Mouse (Mus musculus) kidney, embryonic 14.5 days (tissue): ENCODE measurements around the gene Ccdc186. TPM values are rescaled to one million over a fixed set of nuclear protein-coding genes. Genes with fewer than 3 reads are reported as not detected.

ENCODE experiments used
- ATAC-seq: fragments of 200-750 bp; cut with Nextera tagmentation; 2 replicates; pipeline ENCODE4 v1.8.0; 2017; ENCODE audit warnings: moderate number of reproducible peaks, mild to moderate bottlenecking, moderate TSS enrichment, moderate library complexity; ENCODE audit not compliant: low FRiP score, low TSS enrichment
- H3K27ac ChIP-seq: fragments of 300-500 bp; sonication (generic); 2 replicates; pipeline ENCODE4 v1.5.1; 2014; ENCODE audit warnings: low read depth, mild to moderate bottlenecking, low read length, moderate library complexity, mixed read lengths
- H3K27me3 ChIP-seq: fragments of 300-500 bp; sonication (generic); 2 replicates; pipeline ENCODE4 v1.6.1; 2014; ENCODE audit warnings: mild to moderate bottlenecking, low read length; ENCODE audit not compliant: control insufficient read depth, insufficient read depth
- H3K36me3 ChIP-seq: fragments of 300-500 bp; sonication (generic); 2 replicates; pipeline ENCODE4 v1.6.1; 2014; ENCODE audit warnings: low read length, mixed read lengths; ENCODE audit not compliant: control insufficient read depth, insufficient read depth
- H3K4me1 ChIP-seq: fragments of 300-500 bp; sonication (generic); 2 replicates; pipeline ENCODE4 v1.6.1; 2014; ENCODE audit warnings: low read length, mixed read lengths; ENCODE audit not compliant: control insufficient read depth, insufficient read depth
- H3K4me2 ChIP-seq: fragments of 300-500 bp; sonication (generic); replicated peaks from 2 replicates; pipeline ENCODE4 v1.6.1; 2014; ENCODE audit warnings: low read depth, mild to moderate bottlenecking, low read length
- H3K4me3 ChIP-seq: fragments of 300-500 bp; sonication (generic); 2 replicates; pipeline ENCODE4 v1.5.1; 2014; ENCODE audit warnings: mild to moderate bottlenecking, low read length
- H3K9ac ChIP-seq: fragments of 300-500 bp; sonication (generic); 2 replicates; pipeline ENCODE4 v1.6.1; 2014; ENCODE audit warnings: low read depth, mild to moderate bottlenecking, low read length, moderate library complexity
- H3K9me3 ChIP-seq: fragments of 300-500 bp; sonication (generic); 2 replicates; pipeline ENCODE4 v1.6.1; 2016; ENCODE audit warnings: low read length; ENCODE audit not compliant: control insufficient read depth
- WGBS: fragments of 180-500 bp; shearing (Covaris S2); extraction: QIAGEN DNeasy Blood & Tissue Kit; methylation state at CpG from one replicate; pipeline ENCODE4 v1.1.7; 2014; 5-methylcytosine and 5-hydroxymethylcytosine counted together
- polyA plus RNA-seq: library from polyadenylated mRNA; unstranded; fragments of >200 nt; fragmentation: Nextera tagmentation; extraction: Ambion mirVana; gene quantifications from 2 replicates; pipeline ENCODE4 v1.2.1, GENCODE M21; 2014

The Ccdc186 gene
- polyA plus RNA-seq, 1 experiment from 2014 or later, result 22.9 TPM

DNA sequence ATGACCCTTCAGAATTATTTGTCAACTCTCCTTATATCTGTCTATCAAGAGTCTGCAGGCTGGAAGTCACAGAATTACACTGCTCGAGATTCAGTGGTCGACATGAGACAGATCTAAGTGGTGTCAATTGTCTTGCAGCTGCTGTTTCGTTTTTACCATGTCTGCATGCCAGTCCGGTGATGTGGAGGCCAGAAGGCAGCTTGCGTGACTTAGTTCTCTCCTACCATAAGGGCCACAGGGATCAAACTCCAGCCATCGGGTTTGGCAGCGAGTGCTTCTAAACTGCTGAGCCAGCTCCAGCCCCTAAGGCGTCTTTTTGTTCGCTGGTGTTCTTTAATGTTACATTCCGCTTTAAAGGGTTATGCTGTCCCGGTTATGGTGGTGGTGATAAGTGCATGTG lies 6.3 kb upstream of the Ccdc186 start:
- Histone ChIP-seq H3K4me1 (0 out of 2 replicates have a peak, but pooled peaks cover 3% of the 10 kb centered on the region), H3K9me3 (no peaks in the 10 kb centered on the region), H3K4me2 (no peak overlapping the region), H3K36me3 (no peaks in the 10 kb centered on the region), H3K27me3 (no peaks in the 10 kb centered on the region; the same call in 1 of the 2 replicates), H3K27ac (no peak overlapping the region), H3K9ac (no peak overlapping the region), H3K4me3 (no peak overlapping the region)
- ATAC-seq, result no peak
- WGBS, result 72% methylated on average over 11 of the region's 11 CpGs

DNA sequence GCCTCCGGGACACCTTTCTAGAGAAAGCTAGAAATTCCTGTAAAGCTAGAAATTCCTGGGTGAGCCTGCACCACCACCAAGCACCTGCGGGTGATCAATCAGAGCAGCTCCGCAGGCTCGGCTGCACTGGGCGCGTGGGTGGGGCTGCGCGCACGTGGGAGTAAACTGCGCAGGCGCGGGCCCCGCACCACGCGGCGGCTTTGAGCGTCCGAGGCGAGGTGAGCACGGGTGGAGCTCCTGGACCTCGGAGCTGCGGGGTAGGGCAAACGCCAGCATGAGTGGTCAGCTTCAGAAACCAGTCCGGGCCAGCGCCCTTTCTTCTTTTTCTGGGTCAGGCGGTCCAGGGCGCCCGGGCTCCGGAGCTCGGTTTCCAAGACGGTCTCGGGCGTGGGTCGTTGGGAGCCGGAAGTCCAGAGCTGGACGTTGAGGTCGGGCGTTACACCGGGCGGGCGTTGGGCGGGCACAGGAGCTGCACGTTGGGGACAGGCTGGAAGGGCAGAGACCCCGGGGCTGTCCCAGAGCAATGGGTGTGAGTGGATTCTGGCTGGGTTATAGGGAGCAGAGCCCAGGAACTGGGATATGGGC lies 4.1 kb upstream of the Ccdc186 start, which contains the start of gene Tdrd1:
TSS of gene Tdrd1 (plus strand) at position 163 of the 585 bp plus-strand sequence.
- Histone ChIP-seq H3K4me3 (peak within 1 kb of the TSS; percentile 9; the same call in 1 of the 2 replicates), H3K9me3 (no peaks in the 10 kb centered on the region), H3K9ac (no peak within 1 kb of the TSS), H3K36me3 (no peaks in the 10 kb centered on the region), H3K27ac (no peak within 1 kb of the TSS), H3K4me2 (peak within 1 kb of the TSS; percentile 23), H3K4me1 (peaks cover 5% of the 10 kb centered on the region; the same call in 1 of the 2 replicates), H3K27me3 (no peaks in the 10 kb centered on the region; the same call in 1 of the 2 replicates)
- 63% methylated on average over 44 of the region's 44 CpGs for WGBS
- no peak for ATAC-seq

DNA sequence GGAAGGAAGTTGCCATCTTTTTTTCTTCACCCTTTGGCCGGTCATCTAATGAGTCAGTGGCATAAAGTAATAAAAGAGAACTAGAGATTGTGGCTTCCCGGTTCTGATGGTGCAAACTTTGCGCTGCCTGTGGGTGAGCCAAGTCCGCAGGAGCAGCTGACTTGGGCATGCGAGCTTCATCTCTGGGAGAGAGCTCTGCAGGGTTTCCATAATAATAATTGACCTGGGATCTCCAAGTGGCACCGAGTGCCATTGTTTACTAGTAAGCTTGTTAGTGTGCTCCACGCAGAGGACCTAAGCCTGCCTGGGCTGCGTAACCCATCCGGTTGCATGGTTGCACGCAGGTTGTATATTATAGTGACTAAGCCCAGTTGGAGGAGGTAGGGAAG lies 452 bp upstream of the Ccdc186 start:
- Histone ChIP-seq H3K9ac (peak overlapping the region; percentile 45; the same call in 1 of the 2 replicates), H3K27ac (no peak overlapping the region)

DNA sequence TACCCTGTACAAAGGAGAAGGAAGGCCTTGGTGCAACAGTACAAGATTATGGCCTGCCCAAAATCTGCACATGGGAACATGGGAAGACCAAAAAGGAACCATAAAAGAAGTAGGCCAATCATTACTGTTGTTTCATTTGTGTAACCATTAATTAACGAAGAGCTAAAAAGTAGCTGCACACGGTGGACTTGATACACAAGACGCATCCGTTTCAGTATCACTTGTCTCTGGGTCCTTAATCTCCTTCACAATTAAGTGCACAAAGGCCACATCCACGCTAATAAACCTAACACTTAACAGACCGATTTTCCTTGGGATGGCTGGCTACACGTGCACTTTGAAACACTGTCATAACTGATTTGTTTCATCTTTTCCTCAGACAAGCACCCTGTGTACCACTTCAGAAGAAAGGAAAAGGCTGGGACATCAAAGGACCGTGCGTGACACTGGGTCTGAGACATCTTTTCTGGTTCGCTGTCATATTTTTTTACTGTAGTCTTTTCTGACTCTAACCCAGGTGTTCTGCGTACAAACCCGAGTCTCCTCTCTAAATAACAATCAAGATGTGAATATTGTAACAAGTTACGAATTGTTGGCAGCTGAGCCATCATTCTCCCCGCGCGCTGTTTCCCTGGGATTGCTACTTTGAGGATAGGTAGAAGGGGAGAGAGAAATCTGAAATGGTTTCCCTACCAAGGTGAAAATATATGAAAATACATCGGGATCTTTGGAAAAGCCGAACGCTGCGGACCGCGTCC lies 771 bp downstream of the Ccdc186 start:
- Histone ChIP-seq H3K4me2 (peak overlapping the region; percentile 63), H3K27me3 (no peaks in the 10 kb centered on the region; the same call in 1 of the 2 replicates), H3K4me3 (peak overlapping the region; percentile 100), H3K9me3 (no peaks in the 10 kb centered on the region), H3K27ac (peak overlapping the region; percentile 69; the same call in 1 of the 2 replicates), H3K9ac (peak overlapping the region; percentile 91), H3K4me1 (peaks cover 39% of the 10 kb centered on the region), H3K36me3 (no peaks in the 10 kb centered on the region)
- WGBS, result 5% methylated on average over 22 of the region's 22 CpGs
- ATAC-seq, result no peak

More for the DNA sequence above, 452 bp upstream of the Ccdc186 start:
- Histone ChIP-seq H3K4me2 (peak overlapping the region; percentile 63), H3K4me1 (peaks cover 31% of the 10 kb centered on the region), H3K4me3 (peak overlapping the region; percentile 100), H3K36me3 (no peaks in the 10 kb centered on the region), H3K9me3 (no peaks in the 10 kb centered on the region), H3K27me3 (no peaks in the 10 kb centered on the region; the same call in 1 of the 2 replicates)
- 20% methylated on average over 10 of the region's 10 CpGs for WGBS
- ATAC-seq, result peak; percentile 56

DNA sequence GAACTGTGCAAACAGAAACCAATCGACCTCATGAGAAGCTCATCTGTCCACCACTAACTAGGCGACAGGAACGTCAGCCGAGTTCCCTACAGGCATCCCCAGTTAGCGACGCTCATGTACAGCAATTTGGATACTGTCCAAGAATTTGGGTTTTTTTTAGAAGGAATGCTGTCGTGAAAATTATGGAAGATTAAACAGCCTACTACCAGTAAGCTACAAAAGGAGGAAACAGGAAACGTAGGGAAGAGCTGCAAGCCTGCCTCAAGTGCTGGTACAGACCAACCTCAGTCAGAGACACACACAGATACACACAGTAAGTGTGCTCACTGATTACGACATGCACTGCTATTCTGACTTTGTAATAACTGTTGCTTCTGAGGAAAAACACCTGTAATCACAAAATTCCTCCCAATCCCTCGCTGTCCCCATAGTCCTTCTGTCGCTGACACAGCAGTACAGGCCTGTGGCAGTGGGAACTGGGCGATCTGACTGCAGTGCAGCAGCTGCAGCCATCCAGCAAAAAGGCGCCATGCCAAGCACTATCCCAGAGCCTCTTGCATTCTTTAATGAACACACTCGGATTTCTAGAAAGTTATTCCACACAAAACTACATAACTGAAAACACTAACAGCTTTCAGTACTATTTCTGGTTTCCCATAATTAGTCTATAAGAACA lies 4.0 kb downstream of the Ccdc186 start:
- ATAC-seq, result no peak
- peak overlapping the region; percentile 12; the same call in 1 of the 2 replicates for H3K4me2 ChIP-seq
- H3K36me3 ChIP-seq, result peaks cover 7% of the 10 kb centered on the region; the same call in 1 of the 2 replicates
- WGBS, result 48% methylated on average over 14 of the region's 14 CpGs
- peaks cover 38% of the 10 kb centered on the region for H3K4me1 ChIP-seq
- no peak overlapping the region for H3K4me3 ChIP-seq
- H3K9ac ChIP-seq, result 0 out of 2 replicates have a peak overlapping the region, but pooled peaks have one; percentile 12
- H3K27me3 ChIP-seq, result no peaks in the 10 kb centered on the region
- H3K27ac ChIP-seq, result no peak overlapping the region
- H3K9me3 ChIP-seq, result no peaks in the 10 kb centered on the region

DNA sequence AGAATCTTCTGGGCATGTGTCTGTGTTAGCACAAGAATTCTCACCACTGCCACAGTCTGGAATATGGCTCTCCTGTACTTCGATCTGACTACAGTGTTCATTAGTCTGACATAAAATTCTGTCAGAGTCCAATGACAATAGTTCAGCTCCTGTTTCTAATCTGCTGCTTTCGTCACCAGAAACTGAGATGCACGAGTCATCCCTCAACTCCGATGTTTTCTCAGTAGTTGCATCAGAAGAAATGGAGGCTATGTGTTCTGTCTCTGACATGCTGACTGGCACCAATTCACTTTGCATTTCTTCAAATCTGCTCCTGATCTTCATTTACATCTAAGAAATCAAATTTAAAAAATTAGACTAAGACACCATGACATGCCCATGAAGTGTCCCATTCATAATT lies 8.6 kb downstream of the Ccdc186 start:
- no peak for ATAC-seq
- Histone ChIP-seq H3K27ac (no peak overlapping the region), H3K36me3 (peaks cover 27% of the 10 kb centered on the region), H3K4me2 (no peak overlapping the region), H3K4me3 (no peak overlapping the region), H3K9me3 (no peaks in the 10 kb centered on the region), H3K9ac (no peak overlapping the region), H3K4me1 (peaks cover 18% of the 10 kb centered on the region; the same call in 1 of the 2 replicates), H3K27me3 (no peaks in the 10 kb centered on the region)
- 86% methylated on average over 4 of the region's 4 CpGs for WGBS

DNA sequence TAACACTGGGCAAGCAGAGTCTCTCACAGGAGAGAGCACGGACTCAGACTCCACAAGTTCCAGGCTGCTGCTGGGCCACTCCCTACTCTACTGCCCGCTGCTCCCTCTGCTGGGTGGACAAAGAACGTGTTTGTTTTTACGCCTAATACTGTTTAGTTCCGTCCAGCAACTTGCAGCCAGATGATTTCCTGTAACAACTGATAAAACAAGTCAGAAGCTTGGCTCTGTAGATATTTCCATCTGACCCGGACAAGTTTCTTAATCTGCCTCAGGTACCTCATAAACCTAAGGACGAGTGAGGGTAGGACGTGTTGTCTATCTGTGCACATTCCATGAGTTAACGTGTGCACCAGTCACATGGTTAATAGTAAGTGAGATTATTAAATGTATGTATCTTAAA lies 10.4 kb downstream of the Ccdc186 start:
- 44% methylated on average over 9 of the region's 9 CpGs for WGBS
- no peak overlapping the region for H3K27ac ChIP-seq
- H3K4me1 ChIP-seq, result peaks cover 5% of the 10 kb centered on the region; the same call in 1 of the 2 replicates
- ATAC-seq, result peak; percentile 43; the same call in 1 of the 2 replicates
- no peak overlapping the region for H3K9ac ChIP-seq
- H3K36me3 ChIP-seq, result peaks cover 45% of the 10 kb centered on the region
- H3K9me3 ChIP-seq, result no peaks in the 10 kb centered on the region
- no peaks in the 10 kb centered on the region for H3K27me3 ChIP-seq
- no peak overlapping the region for H3K4me2 ChIP-seq
- no peak overlapping the region for H3K4me3 ChIP-seq

DNA sequence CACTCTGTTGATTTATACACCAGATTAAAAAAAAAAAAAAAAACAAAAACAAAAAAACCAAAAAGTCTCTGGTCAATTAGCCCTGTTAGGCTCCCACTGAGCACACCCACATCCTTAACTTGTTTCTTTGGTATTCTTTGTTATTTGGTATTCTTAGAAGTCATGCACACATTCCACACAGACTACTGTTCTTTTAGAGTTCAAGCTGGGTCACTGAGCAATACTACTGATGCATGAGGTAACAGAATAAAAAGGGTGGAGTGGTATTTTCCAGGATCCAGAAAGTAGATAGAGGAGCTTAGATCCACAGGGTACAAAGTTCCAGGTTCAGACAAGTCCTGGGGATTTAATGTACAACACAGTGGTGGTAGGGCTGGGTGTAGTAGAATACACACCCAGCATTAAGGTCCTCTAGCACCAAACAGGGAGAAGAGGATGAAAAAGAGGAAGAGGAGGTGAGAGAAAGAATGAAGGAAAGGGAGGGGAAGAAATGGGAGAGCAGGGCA lies 11.3 kb downstream of the Ccdc186 start:
- H3K9me3 ChIP-seq, result no peaks in the 10 kb centered on the region
- peaks cover 49% of the 10 kb centered on the region for H3K36me3 ChIP-seq
- H3K27me3 ChIP-seq, result no peaks in the 10 kb centered on the region
- no peak for ATAC-seq
- no peak overlapping the region for H3K4me2 ChIP-seq
- no peaks in the 10 kb centered on the region for H3K4me1 ChIP-seq
- H3K4me3 ChIP-seq, result no peak overlapping the region
- H3K27ac ChIP-seq, result no peak overlapping the region
- no peak overlapping the region for H3K9ac ChIP-seq
